ENCODE assay signal across 24 mouse cellular contexts in the genomic region with DNA sequence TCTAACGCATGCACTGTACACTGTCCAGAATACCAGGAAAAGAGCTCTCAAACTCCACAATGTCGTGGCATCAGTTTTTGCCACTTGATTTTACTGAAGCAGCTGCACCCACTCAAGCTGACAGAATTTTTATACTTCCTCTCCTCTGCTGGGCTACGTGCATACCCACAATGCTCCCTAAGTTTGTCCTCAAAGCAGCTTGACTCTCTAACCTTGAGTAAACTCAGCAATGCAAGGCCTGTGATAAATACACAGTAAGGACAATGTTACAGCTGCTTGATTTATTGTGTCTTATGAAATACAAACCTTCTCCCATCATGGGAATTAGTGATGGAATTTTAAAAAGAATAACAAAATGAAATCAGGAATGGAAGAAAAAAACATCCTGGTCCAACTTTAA.
A peak's percentile ranks its signal among the peaks of the same experiment; 100 is the strongest.
DNase-seq lines count a peak whose midpoint lies in the region; ATAC-seq lines count a peak whose summit lies in the region.
"Had no signal": no experiment of that assay in that cellular context is flagged by ENCODE, and none has a peak within 500 bp of the region (broad histone marks: within the 10 kb centered on the region; RNA-seq: fewer than 3 reads in every experiment).

No protein-coding gene starts in this region.

- no peak overlapping the region for H3K4me2 ChIP-seq in kidney, embryonic 16.5 days (replicated peaks; ENCODE audit: low read depth, low read length)
- H3K4me2 ChIP-seq in lung, embryonic 16.5 days (ENCODE audit: low read depth, low read length), result no peak overlapping the region
- H3K4me2 ChIP-seq in stomach, embryonic 16.5 days (ENCODE audit: low read depth, low read length), result no peak overlapping the region
- H3K4me2 ChIP-seq: embryonic facial prominence, embryonic 15.5 days; heart, embryonic 15.5 days; hindbrain, embryonic 13.5 days; liver, embryonic 15.5 days; midbrain, embryonic 12.5 days had no signal

- no peak overlapping the region for H3K9ac ChIP-seq in kidney, embryonic 16.5 days (replicated peaks; ENCODE audit: low read length)
- no peak overlapping the region for H3K9ac ChIP-seq in lung, embryonic 16.5 days (ENCODE audit: low read length)
- no peak overlapping the region for H3K9ac ChIP-seq in stomach, embryonic 16.5 days (ENCODE audit: low read length)
- H3K9ac ChIP-seq: embryonic facial prominence, embryonic 15.5 days; heart, embryonic 15.5 days; hindbrain, embryonic 13.5 days; liver, embryonic 15.5 days; midbrain, embryonic 12.5 days had no signal

- H3K4me1 ChIP-seq in kidney, embryonic 16.5 days (ENCODE audit: insufficient read depth, low read length), result no peaks in the 10 kb centered on the region
- H3K4me1 ChIP-seq in lung, embryonic 16.5 days (replicated peaks; ENCODE audit: control insufficient read depth, insufficient read depth, low read length), result no peaks in the 10 kb centered on the region
- H3K4me1 ChIP-seq in stomach, embryonic 16.5 days (ENCODE audit: control insufficient read depth, insufficient read depth, low read length), result no peaks in the 10 kb centered on the region
- H3K4me1 ChIP-seq: embryonic facial prominence, embryonic 15.5 days; heart, embryonic 15.5 days; hindbrain, embryonic 13.5 days; limb, embryonic 10.5 days; liver, embryonic 15.5 days; midbrain, embryonic 12.5 days had no signal

- DNase-seq in adrenal gland, adult 8-10 months, result peak; percentile 14
- no peak for DNase-seq in adrenal gland, postnatal 4 days (ENCODE audit: low spot score in 2 of 2)
- DNase-seq in kidney, postnatal 36 days, result no peak
- DNase-seq in lung, adult 18-20 months, result no peak
- DNase-seq in yolk sac, embryonic 10.5 days (ENCODE audit: low spot score), result no peak
- DNase-seq: cerebellum, adult 11 months; cerebellum, adult 9-11 months; gastrocnemius, adult 2 months; heart, postnatal 36 days; liver; right cerebral cortex, postnatal 14 days; thymus, postnatal 14 days had no signal

- 38% methylated on average over 3 of the region's 3 CpGs for WGBS in kidney, embryonic 16.5 days
- 35% methylated on average over 3 of the region's 3 CpGs for WGBS in lung, embryonic 16.5 days
- WGBS in stomach, embryonic 16.5 days, result 19% methylated on average over 3 of the region's 3 CpGs

- peak; percentile 86 for ATAC-seq in kidney, embryonic 16.5 days (ENCODE audit: low FRiP score, low TSS enrichment)
- ATAC-seq in lung, embryonic 16.5 days (ENCODE audit: low read depth), result peak; percentile 94
- ATAC-seq in stomach, embryonic 16.5 days (ENCODE audit: insufficient read depth, low FRiP score), result peak; percentile 64; the same call in 1 of the 2 replicates
- ATAC-seq: CD4-positive, CD25-positive, alpha-beta regulatory T cell, adult 4 months; forebrain, embryonic 14.5 days had no signal

- H3K27ac ChIP-seq in kidney, embryonic 16.5 days (ENCODE audit: low read length), result 0 out of 2 replicates have a peak overlapping the region, but pooled peaks have one; percentile 35
- no peak overlapping the region for H3K27ac ChIP-seq in lung, embryonic 16.5 days (ENCODE audit: low read length)
- no peak overlapping the region; the same call in 1 of the 2 replicates for H3K27ac ChIP-seq in stomach, embryonic 16.5 days (ENCODE audit: low read length)
- H3K27ac ChIP-seq: embryonic facial prominence, embryonic 15.5 days; gastrocnemius, adult 2 months; heart, embryonic 15.5 days; hindbrain, embryonic 13.5 days; layer of hippocampus, adult 2 months; limb, embryonic 10.5 days; liver, embryonic 15.5 days; midbrain, embryonic 12.5 days had no signal

- no peaks in the 10 kb centered on the region for H3K27me3 ChIP-seq in kidney, embryonic 16.5 days (ENCODE audit: insufficient read depth, low read length)
- H3K27me3 ChIP-seq in lung, embryonic 16.5 days (ENCODE audit: control insufficient read depth, insufficient read depth, low read depth, low read length), result no peaks in the 10 kb centered on the region
- H3K27me3 ChIP-seq in stomach, embryonic 16.5 days (ENCODE audit: control insufficient read depth, insufficient read depth, low read length), result no peaks in the 10 kb centered on the region
- H3K27me3 ChIP-seq: embryonic facial prominence, embryonic 15.5 days; heart, embryonic 15.5 days; hindbrain, embryonic 13.5 days; liver, embryonic 15.5 days; midbrain, embryonic 12.5 days had no signal

- no peak overlapping the region for H3K4me3 ChIP-seq in kidney, embryonic 16.5 days (ENCODE audit: low read length)
- no peak overlapping the region for H3K4me3 ChIP-seq in lung, embryonic 16.5 days (ENCODE audit: low read length)
- no peak overlapping the region for H3K4me3 ChIP-seq in stomach, embryonic 16.5 days (replicated peaks; ENCODE audit: low read length)
- H3K4me3 ChIP-seq: embryonic facial prominence, embryonic 15.5 days; gastrocnemius, adult 2 months; heart, embryonic 15.5 days; hindbrain, embryonic 13.5 days; layer of hippocampus, adult 2 months; limb, embryonic 10.5 days; liver, embryonic 15.5 days; midbrain, embryonic 12.5 days had no signal

- no peaks in the 10 kb centered on the region for H3K36me3 ChIP-seq in kidney, embryonic 16.5 days (ENCODE audit: insufficient read depth, low read length)
- no peaks in the 10 kb centered on the region for H3K36me3 ChIP-seq in lung, embryonic 16.5 days (ENCODE audit: control insufficient read depth, insufficient read depth, low read length)
- no peaks in the 10 kb centered on the region for H3K36me3 ChIP-seq in stomach, embryonic 16.5 days (ENCODE audit: control insufficient read depth, insufficient read depth, low read length)
- H3K36me3 ChIP-seq: embryonic facial prominence, embryonic 15.5 days; heart, embryonic 15.5 days; hindbrain, embryonic 13.5 days; limb, embryonic 10.5 days; liver, embryonic 15.5 days; midbrain, embryonic 12.5 days had no signal

- H3K9me3 ChIP-seq in kidney, embryonic 16.5 days (ENCODE audit: low read length), result no peaks in the 10 kb centered on the region
- H3K9me3 ChIP-seq in lung, embryonic 16.5 days (ENCODE audit: control insufficient read depth, low read length), result no peaks in the 10 kb centered on the region
- H3K9me3 ChIP-seq in stomach, embryonic 16.5 days (replicated peaks; ENCODE audit: control insufficient read depth, low read length), result no peaks in the 10 kb centered on the region
- H3K9me3 ChIP-seq: embryonic facial prominence, embryonic 15.5 days; heart, embryonic 15.5 days; hindbrain, embryonic 13.5 days; limb, embryonic 10.5 days; liver, embryonic 15.5 days; midbrain, embryonic 12.5 days had no signal
